Mouse (Mus musculus) lung, embryonic 16.5 days (tissue): ENCODE measurements around the gene Cort. TPM values are rescaled to one million over a fixed set of nuclear protein-coding genes. Genes with fewer than 3 reads are reported as not detected.

ENCODE experiments used
- ATAC-seq: fragments of 200-750 bp; cut with Nextera tagmentation; 2 replicates; pipeline ENCODE4 v1.8.0; 2017; ENCODE audit warnings: low read depth, mild to moderate bottlenecking, moderate library complexity
- H3K27ac ChIP-seq: fragments of 300-500 bp; sonication (generic); 2 replicates; pipeline ENCODE4 v1.5.1; 2014; ENCODE audit warnings: mild to moderate bottlenecking, control low read depth, low read length
- H3K27me3 ChIP-seq: fragments of 300-500 bp; sonication (generic); 2 replicates; pipeline ENCODE4 v1.6.1; 2014; ENCODE audit warnings: low read depth, low read length, mixed read lengths; ENCODE audit not compliant: control insufficient read depth, insufficient read depth
- H3K36me3 ChIP-seq: fragments of 300-500 bp; sonication (generic); 2 replicates; pipeline ENCODE4 v1.6.1; 2014; ENCODE audit warnings: low read length; ENCODE audit not compliant: control insufficient read depth, insufficient read depth
- H3K4me1 ChIP-seq: fragments of 300-500 bp; sonication (generic); replicated peaks from 2 replicates; pipeline ENCODE4 v1.6.1; 2014; ENCODE audit warnings: low read length, mixed read lengths; ENCODE audit not compliant: control insufficient read depth, insufficient read depth
- H3K4me2 ChIP-seq: fragments of 300-500 bp; sonication (generic); 2 replicates; pipeline ENCODE4 v1.6.1; 2014; ENCODE audit warnings: low read depth, low read length, control low read depth
- H3K4me3 ChIP-seq: fragments of 300-500 bp; sonication (generic); 2 replicates; pipeline ENCODE4 v1.5.1; 2014; ENCODE audit warnings: mild to moderate bottlenecking, low read length, control low read depth
- H3K9ac ChIP-seq: fragments of 300-500 bp; sonication (generic); 2 replicates; pipeline ENCODE4 v1.6.1; 2014; ENCODE audit warnings: low read length, control low read depth
- H3K9me3 ChIP-seq: fragments of 300-500 bp; sonication (generic); 2 replicates; pipeline ENCODE4 v1.6.1; 2016; ENCODE audit warnings: low read length; ENCODE audit not compliant: control insufficient read depth
- WGBS: fragments of 180-500 bp; shearing (Covaris S2); extraction: QIAGEN DNeasy Blood & Tissue Kit; methylation state at CpG from one replicate; pipeline ENCODE4 v1.1.7; 2014; 5-methylcytosine and 5-hydroxymethylcytosine counted together
- polyA plus RNA-seq: library from polyadenylated mRNA; unstranded; fragments of >200 nt; fragmentation: Nextera tagmentation; extraction: Ambion mirVana; gene quantifications from 2 replicates; pipeline ENCODE4 v1.2.1, GENCODE M21; 2015

Cort gene
- polyA plus RNA-seq, 1 experiment from 2014 or later, result not detected

DNA sequence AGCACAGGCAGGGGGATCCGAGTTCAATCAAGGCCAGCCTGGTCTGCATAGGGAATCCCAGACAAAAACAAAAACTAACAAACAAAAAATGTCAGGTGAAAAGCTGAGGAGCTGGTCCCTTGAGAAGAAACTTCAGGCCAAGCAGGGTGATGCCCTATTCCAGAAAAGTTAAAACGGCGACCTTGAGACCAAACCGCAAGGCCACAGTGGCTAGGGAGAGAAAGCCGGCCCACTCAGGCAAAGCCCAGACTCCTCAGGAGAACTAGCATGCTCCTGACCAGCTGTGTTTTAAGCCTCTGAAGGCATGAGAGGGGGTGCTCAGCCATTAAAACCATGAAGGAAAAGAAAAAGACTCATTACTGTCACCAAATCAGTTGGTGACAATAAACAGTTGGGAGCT lies 41.2 kb downstream of the Cort start:
- H3K9ac ChIP-seq, result no peak overlapping the region
- peaks cover 14% of the 10 kb centered on the region for H3K4me1 ChIP-seq
- H3K27ac ChIP-seq, result no peak overlapping the region
- WGBS, result 79% methylated on average over 5 of the region's 5 CpGs
- ATAC-seq, result no peak
- H3K27me3 ChIP-seq, result no peaks in the 10 kb centered on the region
- H3K4me2 ChIP-seq, result no peak overlapping the region
- H3K36me3 ChIP-seq, result no peaks in the 10 kb centered on the region
- H3K4me3 ChIP-seq, result no peak overlapping the region
- H3K9me3 ChIP-seq, result no peaks in the 10 kb centered on the region

DNA sequence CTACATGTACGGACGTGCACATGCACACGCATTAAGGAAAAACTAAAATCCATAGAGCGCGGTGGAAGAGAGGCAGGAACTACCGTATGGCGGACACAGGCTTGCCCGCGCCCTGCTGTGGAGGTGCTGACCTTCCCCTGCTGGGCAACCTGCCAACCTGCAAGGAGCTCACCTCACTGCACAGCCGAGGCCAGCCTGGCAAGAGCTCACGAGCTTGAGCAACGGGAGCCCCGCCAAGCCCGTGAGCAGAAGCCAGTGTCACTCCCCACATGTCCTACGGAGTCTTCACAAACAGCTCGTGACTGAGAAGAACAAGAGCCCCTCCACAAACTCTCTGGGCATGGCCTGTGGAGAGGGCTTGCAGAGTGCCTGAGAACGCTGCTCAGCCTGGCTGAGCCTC lies 45.0 kb downstream of the Cort start:
- Histone ChIP-seq H3K27ac (0 out of 2 replicates have a peak overlapping the region, but pooled peaks have one; percentile 10), H3K27me3 (no peaks in the 10 kb centered on the region), H3K36me3 (no peaks in the 10 kb centered on the region), H3K9me3 (no peaks in the 10 kb centered on the region), H3K9ac (no peak overlapping the region), H3K4me3 (no peak overlapping the region), H3K4me2 (peak overlapping the region; percentile 8; the same call in 1 of the 2 replicates), H3K4me1 (peaks cover 14% of the 10 kb centered on the region)
- 52% methylated on average over 17 of the region's 17 CpGs for WGBS
- ATAC-seq, result peak; percentile 82

DNA sequence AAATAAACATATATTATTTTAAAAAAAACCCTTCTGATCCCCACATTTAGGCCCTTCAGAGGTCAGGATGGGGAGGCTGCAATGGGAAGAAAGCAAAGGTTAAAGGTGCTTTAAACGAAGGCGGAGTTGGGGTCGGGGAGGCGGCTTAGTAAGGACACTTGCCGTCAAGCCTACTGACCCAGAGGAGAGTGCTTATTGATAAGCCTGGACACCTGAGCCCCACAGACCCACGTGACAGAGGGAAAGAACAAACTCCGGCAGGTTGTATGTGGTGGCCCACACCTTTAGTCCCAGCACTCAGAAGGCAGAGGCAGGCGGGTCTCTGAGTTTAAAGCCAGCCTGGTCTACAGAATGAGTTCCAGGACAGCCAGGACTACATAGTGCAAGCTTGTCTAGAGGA lies 46.5 kb downstream of the Cort start:
- H3K9ac ChIP-seq, result no peak overlapping the region
- no peak for ATAC-seq
- no peaks in the 10 kb centered on the region for H3K27me3 ChIP-seq
- H3K27ac ChIP-seq, result no peak overlapping the region
- no peaks in the 10 kb centered on the region for H3K9me3 ChIP-seq
- H3K4me2 ChIP-seq, result no peak overlapping the region
- no peak overlapping the region for H3K4me3 ChIP-seq
- H3K4me1 ChIP-seq, result peaks cover 18% of the 10 kb centered on the region
- WGBS, result 72% methylated on average over 8 of the region's 8 CpGs
- H3K36me3 ChIP-seq, result no peaks in the 10 kb centered on the region

DNA sequence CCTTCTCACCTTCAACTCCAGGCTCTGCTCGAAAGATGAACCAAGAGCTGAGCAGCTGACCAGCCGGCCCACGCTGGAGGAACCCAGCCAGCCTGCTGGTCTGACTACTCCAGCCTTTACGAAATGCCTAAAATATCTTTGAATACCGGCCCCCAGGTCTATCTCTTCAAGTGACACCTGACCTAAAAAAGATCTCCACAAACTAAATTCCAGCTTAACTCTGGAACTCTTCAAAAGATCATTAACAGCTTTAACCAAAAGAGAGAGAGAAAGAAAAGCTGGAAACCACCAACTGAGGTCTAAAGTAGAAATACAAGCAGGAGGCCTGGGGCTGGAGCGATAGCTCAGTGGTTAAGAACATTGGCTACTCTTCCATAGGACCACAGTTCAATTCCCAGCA lies 46.9 kb downstream of the Cort start:
- Histone ChIP-seq H3K36me3 (no peaks in the 10 kb centered on the region), H3K4me1 (peaks cover 18% of the 10 kb centered on the region), H3K4me3 (no peak overlapping the region), H3K27ac (no peak overlapping the region), H3K4me2 (no peak overlapping the region), H3K9me3 (no peaks in the 10 kb centered on the region), H3K9ac (no peak overlapping the region), H3K27me3 (no peaks in the 10 kb centered on the region)
- ATAC-seq, result no peak
- 68% methylated on average over 6 of the region's 6 CpGs for WGBS

DNA sequence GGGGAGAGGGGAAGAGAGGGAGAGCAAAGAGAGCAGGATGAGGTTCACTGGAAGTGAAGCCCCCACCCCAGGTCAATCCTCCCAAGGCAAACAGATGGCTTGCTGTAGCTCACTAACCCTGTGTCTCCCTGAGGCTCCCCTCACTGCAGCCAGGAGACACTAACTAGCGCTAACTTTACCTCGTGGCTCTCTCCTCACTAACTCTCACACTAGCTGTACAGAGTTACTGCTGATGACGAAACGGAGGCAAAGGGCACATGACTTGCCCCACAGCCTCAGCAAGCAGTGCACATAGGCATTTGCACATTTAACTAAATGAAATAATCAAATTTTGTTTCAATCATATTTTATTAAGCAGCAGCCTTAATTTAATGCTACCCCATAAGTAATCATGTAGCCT lies 48.3 kb downstream of the Cort start:
- Histone ChIP-seq H3K36me3 (no peaks in the 10 kb centered on the region), H3K27me3 (no peaks in the 10 kb centered on the region), H3K4me2 (no peak overlapping the region), H3K4me3 (no peak overlapping the region), H3K9me3 (no peaks in the 10 kb centered on the region), H3K4me1 (peaks cover 20% of the 10 kb centered on the region), H3K9ac (no peak overlapping the region), H3K27ac (no peak overlapping the region)
- ATAC-seq, result no peak
- 55% methylated on average over 4 of the region's 4 CpGs for WGBS

DNA sequence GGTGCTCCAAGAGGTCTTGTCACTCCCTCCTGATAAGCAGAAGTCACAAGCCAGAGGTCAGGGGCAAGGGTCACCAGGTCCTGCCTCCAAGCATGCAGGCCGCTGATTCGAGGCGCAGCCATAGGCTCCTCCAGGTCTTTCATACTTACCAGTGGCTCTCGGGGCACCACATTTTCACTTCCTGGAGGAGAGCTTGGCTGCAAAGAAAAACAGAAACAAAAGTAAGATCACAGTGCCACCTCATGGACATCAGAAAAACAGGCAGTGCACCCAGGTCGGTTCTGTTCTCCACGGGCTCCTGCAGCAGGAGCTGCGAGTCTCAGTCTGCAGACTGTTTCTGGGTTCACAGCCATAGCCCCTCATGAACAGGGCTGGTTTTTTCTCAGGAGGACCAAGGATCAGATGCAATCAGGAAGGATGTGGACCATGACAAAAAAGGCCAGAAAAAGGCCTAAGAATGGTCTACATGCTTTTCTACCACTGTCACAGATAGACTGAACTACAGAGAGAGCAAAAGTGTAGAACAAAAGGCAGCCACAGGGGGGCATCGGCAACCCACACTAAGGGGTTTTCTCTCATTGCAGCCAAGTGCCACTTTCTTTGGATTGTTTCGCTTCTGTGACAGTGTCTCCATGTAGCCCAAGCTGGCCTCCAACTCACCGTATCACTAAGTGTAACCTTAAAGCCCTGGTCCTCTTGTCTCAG lies 50.5 kb downstream of the Cort start:
- Histone ChIP-seq H3K27me3 (no peaks in the 10 kb centered on the region), H3K36me3 (peaks cover 4% of the 10 kb centered on the region), H3K9me3 (no peaks in the 10 kb centered on the region), H3K27ac (peak overlapping the region; percentile 64), H3K9ac (0 out of 2 replicates have a peak overlapping the region, but pooled peaks have one; percentile 2), H3K4me1 (peaks cover 7% of the 10 kb centered on the region), H3K4me3 (no peak overlapping the region), H3K4me2 (no peak overlapping the region)
- peak; percentile 83 for ATAC-seq
- WGBS, result 19% methylated on average over 10 of the region's 10 CpGs

DNA sequence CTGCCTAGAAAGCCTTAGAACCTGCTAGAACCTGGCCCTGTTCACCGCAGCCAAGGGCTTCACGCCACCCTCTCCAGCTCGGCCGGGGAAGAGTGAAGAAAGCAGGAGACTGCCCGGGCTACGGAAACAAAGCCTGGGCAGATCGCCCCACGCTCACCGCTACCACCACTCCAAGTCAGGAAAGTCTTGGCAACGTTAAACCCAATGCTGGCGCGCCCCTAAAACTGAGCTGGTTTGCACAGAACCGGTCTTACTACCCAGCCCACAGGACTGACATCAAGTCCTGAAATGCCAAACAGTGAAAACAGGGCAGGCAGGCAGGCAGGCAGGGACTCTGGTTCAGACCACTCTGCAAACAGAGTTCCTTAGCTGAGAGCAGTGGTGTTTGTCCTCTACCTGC lies 51.5 kb downstream of the Cort start:
- Histone ChIP-seq H3K36me3 (peaks cover 4% of the 10 kb centered on the region), H3K4me1 (peaks cover 10% of the 10 kb centered on the region), H3K4me2 (no peak overlapping the region), H3K27me3 (no peaks in the 10 kb centered on the region), H3K9ac (no peak overlapping the region), H3K9me3 (no peaks in the 10 kb centered on the region), H3K27ac (peak overlapping the region; percentile 64), H3K4me3 (no peak overlapping the region)
- 63% methylated on average over 13 of the region's 13 CpGs for WGBS
- peak; percentile 63 for ATAC-seq

Other genes with a start within 250 kb of the Cort start
- gene Pex14, start 26.9 kb downstream of the Cort start, polyA plus RNA-seq, result 47.5 and 48.8 TPM in 2 replicates
- 33.2 and 33.9 TPM in 2 replicates for gene Dffa, start 22.6 kb downstream of the Cort start, polyA plus RNA-seq
- 32.7 and 35.5 TPM in 2 replicates for gene Cenps, start 10.9 kb upstream of the Cort start, polyA plus RNA-seq
- 108 and 115 TPM in 2 replicates for gene Pgd, start 40.0 kb upstream of the Cort start, polyA plus RNA-seq
- gene Kif1b, start 180.9 kb upstream of the Cort start, polyA plus RNA-seq, result 31.1 and 32.5 TPM in 2 replicates